Mouse (Mus musculus) ZHBTc4 (cell line): ENCODE results near the gene Adh5.

Experiments used
- DNase-seq: peaks from one replicate; pipeline ENCODE4 v3.0.0-alpha.2; 2011; ENCODE audit warnings: low read depth, low spot score

The Adh5 gene

DNA sequence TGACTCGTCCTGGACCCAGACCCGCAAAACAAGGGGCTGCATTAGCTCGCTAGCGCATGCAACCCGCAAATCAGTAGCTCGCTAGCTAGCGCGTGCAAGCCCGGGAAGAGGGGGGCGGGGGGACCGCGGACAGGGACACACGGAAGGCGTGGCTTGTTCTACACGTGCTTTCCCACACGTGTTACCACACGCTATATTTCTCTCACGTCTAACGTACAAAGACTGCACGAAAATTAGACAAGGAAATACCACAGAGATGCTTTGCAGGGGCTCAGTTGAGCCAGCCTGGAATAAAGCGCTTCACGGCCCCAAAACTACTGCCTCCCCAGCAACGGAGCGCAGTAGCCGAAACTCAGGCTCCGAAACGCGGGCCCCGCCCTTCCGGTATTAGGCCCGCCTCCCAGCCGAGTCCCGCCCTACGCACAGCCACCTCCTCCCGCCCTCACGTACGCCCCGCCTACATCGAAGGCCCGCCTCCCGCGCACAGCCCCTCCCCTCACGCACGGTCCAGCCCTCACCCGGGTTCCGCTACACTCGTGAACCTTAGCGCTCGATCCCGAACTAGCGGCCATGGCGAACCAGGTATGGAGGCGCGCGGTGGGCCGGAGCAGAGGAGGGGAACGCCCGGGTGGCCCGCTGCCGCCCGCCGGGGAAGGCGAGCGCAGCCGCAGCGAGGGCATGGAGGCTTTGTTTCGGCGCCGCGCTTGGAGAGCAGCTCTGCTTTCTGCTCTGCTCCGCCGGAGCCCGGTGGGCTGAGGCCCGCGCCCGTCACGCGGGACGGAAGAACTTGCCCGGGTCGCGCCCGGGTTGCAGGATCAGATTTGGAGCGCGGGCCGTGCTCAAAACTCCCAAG, at the start of gene Adh5:
Gene Adh5, plus strand, starts transcription at position 482 of the 853 bp plus-strand sequence.
- DNase-seq, result peak; percentile 96

DNA sequence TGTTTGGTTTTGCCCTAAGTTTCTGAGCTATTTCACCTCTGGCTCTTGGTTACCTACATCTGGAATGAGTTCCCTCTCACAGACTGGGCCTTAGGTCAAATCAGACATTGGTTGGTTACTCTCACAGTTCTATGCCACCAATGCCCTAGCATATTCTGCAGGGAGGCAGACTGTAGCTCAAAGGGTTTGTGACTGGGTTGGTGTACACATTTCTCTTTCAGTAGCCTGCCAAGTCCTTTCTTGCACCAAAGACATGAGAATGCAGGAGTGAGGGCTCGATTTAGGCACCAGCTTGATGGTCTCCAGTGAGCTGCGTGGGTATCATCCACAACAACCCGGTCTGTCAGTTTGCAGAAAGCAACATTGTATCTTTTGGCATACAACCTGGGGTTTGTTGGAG, 38.0 kb upstream of the Adh5 start:
- no peak for DNase-seq

DNA sequence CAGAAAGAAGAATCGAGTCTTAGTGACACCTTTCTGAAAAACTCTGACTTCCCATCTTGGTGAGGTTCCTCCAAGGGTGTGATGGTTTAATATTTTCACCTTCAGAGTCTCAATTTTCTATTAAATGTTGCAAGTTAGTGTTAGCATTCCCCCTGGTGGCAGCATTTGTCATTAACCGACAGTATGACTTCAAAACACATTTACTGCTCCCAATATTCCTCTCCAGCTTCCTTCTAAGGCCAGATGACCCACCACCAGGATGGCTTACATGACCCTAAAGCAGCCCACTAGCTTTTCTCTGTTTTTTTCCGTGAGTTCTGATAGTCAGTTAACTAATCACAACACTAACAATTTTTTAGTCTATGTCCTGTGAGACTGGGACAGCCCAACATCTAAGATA, 37.6 kb upstream of the Adh5 start:
- DNase-seq, result peak; percentile 18

DNA sequence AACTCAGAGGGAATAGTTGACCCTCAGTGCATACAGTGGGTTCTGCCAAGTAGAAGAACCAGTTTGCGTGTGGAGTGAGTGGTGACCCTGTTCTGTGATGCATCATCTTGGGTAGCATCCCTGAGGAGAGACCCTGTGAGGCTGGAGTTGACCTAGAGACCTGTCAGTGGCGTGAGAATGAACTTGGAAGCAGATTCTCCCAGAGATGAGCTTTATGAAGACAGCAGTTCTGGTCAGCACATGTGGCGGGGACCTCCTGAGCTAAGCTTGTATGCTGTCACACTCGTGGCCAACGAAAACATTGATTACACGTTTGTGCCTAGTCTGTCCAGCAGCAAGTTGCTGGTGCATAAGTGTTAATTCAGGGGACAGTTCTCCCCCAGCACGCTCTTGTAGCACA, 37.1 kb upstream of the Adh5 start:
- DNase-seq, result no peak

DNA sequence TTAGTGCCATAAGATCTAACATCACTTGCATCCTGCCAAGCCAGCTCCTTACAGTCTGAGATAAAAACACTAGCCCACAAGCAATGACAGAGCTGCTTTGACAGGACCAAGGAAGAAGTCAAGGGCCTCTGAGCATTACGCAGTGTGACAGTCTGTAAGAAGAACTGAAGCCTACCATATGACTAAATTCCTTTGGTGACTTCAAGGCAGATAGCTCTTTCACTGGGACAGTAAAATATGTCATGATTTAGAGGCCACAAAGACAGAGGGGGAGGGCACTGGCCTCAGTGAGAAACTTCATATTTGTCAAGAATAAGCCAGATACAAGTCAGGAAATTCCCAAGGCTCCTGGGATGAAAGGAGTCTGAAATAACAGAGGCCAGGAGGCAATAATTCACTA, 35.0 kb upstream of the Adh5 start:
- no peak for DNase-seq

DNA sequence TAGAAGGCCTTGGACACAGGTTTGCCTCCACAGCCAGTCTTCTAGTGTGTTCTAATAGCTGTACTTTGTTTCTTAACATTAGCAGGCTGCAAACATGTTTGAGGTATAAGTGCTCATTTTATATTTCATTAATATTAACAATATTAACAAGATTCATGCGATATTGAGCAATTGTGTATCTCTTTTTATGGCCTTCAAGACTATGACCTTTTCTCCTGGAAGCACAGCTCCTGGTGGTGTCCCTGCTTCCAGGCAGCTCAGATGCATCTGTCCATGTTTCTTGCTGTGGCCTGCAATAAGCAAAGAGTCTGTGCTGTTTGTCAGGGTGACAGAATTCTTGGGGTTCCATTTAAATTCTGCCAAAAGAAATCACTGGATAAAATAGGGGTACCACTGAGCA, 33.3 kb upstream of the Adh5 start:
- DNase-seq, result no peak

DNA sequence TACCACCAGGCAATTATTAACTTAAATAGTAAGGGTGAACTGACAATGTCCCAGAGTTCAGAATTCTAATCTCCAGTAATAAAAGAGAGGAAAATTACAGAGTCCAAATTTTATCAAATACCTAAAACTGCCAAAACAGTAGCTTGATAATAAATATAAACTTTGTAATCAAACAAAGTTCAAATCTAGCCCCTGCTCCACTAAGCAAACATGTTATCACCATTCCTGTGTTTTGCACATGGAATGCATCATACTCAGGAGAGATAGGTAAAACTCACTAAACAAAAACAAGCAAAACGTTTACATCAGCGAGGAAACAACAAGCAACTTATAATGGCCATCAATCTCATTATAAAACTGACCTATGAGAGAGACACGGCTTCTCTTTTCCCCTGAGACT, 32.7 kb upstream of the Adh5 start:
- DNase-seq, result no peak

DNA sequence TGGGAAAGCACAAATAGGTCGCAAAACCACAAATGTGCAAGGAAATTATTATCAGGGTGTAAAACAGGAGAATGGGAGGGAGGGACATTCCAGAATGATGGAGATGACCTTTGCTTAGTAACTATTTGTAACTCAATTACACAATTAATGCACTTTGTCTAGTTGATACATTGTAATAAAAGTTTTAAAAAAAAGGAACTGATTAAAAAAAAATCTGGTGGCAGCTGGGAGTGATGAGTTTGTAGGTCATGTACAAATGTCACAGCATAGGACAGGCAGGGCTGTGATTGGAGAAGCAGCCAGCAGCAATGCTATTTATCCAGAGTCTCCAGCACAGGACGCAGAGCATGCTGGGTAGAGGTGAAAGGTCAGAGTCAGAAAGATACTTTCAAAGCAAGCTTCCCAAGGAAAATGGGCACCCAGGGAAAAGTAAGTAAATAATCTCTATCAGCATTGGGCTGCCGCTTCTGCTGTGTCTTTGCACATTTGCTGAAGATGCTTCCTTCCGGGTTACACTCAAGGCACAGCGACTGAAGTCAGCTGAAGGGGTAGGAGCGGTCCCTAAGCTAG, 27.7 kb upstream of the Adh5 start, which contains the start of gene Adh4:
Gene Adh4, plus strand, starts transcription at position 346 of the 570 bp plus-strand sequence.
- no peak for DNase-seq

DNA sequence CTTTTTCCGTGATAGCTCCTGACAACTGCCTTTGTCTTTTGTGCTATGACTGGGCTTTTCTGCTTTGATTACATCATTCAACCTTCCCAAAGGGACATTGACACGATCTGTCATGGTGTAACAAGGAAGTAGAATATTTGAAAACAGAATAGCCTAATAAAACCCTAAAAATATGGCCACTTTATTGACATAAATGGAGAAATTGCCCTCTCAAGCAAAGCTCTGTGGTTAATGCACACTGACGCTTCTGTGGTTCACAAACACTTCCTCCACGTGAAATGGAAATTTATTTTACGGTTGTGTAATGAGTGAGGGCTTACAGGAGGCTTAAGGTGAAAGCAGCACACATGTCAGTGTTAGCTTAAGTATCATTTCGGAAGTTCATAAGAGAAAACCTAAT, 23.5 kb upstream of the Adh5 start:
- no peak for DNase-seq

DNA sequence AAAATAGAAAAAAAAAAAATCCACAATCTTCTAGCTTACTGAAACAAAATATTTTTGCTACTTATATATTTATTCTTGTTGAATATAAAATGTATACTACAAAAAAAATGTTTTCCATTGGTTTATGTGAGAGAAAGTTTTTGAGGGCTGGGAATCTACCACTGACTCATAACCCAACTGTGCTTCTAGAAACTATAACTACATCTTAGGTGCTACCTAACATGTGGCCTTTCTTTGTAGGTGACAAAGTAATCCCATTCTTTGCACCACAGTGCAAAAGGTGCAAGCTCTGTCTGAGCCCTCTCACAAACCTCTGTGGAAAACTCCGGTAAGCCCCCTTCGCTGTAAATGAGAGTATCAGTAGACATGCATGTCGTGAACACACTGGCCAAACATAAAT, 22.5 kb upstream of the Adh5 start:
- no peak for DNase-seq

DNA sequence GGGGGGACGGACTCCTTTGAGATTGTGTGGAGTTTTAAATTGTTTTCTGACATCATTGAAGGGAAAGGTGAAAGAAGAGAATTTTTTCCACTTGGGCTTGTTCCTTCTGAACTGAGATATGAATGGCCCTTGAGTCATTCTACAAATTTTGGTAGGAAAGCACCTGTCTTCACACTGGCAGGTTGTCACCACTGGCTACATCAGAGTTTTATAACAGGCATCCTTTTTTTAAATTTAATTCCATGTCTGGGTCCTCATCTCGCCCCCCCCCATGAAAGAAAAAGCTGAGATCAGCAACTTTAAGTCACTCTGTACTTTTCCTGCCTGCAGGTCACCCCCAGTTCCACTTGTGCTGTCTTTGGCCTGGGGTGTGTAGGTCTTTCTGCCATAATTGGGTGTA, 19.2 kb upstream of the Adh5 start:
- no peak for DNase-seq

DNA sequence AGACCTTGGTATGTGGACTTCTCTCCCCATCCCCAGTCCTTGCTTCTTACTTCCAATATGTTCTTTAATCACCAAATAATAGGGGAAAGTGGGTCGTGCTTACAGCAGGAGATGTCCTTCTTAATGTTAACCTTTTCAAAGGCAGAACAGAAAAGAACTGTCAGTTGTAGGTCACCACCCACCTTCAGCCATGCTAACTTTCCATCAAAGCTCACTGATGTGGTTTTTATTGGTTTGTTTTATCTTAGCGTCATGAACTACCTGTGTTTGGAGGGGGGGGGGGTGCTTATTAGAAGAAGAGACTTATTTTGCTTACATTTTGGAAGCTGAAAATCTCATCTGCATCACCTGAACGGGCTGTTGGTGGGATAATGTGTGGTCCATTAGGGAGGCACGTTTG, 18.6 kb upstream of the Adh5 start:
- no peak for DNase-seq

DNA sequence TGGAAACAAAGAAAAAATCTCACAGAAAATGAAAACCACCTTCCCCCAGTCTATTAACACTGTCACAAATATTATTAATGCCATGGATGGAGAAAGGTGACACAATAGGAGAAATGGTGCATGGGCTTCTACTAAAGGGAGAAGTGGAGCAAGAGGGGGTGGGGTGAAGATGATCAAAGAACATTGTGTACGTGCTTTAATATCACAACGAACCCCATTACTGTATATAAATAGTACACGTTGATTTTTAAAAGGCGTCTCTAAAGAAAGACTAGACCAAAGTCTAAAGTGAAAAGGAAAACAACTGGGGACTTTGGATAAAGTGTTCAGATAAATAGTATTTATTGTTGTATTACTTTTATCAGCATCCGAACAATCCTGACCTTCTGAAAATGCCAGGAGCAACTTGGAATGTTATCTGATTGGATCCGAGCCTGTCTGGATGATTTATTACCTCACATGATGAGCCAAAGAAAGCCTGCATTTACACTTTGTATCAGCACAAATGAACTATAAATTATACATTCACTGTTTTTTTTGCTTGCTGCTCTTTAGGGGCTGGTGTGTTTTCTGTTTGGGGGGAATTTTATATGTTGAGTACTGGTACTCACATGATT, 12.4 kb upstream of the Adh5 start:
- DNase-seq, result no peak

DNA sequence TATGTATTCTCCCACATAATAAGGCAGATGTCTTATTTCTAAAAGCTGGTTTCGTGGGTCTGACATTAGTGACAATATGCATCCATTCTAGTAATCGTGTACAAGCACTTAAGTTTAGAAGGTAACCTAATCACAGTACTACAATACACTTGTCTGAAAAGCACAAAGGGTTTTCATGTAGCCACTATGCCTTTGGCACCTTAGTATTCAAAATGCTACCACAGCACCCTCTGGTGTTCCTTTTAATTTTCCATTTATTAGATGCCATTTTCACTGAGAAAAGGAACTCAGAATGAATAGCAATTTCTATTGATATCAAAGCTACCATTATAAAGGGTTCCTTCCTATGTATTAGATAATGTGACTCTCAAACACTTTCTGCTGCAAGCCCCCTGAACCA, 11.1 kb upstream of the Adh5 start:
- no peak for DNase-seq

DNA sequence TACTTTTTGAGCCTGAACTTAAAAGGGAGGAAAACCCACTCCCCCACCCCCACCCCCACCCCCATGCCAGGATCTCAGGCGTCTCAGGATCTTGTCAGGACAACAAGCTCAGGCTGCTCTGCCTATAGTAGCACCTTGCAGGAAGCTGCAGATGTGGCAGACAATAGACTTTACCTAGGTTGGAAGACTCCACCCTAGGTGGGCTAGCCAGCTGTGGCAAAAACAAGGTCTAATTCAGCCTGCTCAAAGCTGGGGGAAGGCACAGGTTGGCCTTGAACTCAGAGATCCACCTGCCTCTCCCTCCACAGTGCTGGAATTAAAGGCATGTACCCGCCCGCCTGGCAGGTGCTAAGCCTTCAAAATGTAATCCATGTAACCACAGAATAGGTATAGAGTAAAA, 4.2 kb upstream of the Adh5 start:
- DNase-seq, result peak; percentile 37

DNA sequence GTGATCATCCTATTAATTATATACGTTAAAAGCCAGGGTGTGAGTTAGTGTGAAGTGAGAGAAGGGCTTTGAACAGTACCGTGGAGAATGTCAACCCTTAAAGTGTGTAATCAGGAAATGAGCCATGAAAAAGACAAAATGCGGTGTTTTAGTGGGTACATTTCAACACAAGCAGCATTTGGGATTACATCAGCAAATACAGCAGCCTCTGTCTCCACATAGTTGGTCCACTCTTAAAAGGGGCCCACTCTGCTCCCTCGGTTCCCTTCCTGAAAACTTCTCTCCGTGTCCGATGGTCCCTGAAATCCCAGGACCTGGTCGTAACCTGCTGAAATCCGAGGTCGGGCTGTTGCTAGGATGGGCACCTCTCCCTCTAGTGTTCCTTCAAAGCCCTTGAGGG, 690 bp upstream of the Adh5 start:
- DNase-seq, result no peak

DNA sequence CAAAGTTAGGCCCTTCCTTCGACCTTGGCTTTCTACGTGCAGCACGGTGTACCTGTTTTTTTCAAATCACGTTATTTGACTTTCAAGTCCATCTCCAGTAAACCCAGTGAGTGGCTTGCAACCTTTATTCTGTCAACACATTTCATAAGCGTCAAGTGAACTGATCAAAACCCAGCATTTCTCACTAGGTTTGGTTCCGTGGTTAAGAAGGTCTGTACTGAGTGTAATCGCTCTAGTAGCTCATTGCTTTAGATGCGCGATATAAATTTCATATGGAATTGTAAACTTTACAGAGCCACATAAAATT, 525 bp downstream of the Adh5 start:
- DNase-seq, result no peak

DNA sequence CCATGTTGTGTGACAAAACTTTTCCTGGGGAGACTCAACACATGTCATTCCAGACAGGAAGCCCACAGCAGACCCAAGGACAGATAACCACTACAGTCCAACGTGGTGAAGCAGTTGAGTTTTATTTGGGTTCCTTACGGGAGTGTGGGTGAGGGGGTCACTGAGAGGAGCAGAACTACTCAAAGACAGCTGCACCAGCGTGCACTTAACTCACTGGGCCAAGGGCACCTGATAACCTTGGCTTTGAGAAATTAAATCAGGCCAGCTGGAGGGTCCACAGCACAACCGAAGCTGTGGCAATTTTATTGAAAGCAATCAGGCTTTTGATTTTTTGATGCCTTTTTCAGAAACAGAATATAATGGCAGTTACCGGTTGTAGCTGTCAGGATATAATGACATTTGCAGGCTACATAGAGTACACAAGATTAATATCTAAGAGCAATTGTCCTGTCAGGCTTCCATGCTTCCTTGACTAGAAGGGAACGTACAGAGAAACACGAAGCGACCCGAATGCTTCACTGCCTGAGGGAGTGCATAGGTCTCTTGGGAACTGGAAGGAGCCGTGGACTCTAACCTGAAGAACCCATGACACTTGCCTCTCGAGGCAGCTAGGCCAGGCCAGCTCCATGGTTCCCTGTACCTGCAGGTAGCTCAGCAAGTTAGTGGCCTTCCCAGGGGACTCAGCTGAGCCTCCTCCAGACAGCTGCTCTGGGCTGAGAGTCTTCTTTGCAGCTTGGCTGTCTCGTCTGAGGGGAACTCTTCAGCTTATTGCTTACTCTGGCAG, 5.4 kb downstream of the Adh5 start:
- no peak for DNase-seq

DNA sequence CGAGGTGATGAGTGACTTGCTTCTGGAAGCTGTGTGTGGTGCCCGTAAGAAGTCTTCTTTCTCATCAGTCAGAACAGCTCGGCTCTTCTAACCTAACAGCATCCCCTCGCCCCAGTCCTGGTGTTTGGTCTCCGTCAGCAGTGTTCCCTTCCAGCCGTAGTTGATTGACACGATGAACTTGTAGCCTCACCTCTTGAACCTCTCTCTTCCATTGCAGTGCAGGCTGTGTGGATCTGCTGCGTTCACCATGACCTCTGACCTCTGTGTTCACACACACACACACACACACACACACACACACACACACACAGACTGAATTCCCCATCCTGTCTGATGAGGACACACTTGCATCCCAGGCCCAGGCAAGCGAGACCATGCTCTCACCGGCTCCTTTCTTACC, 9.3 kb downstream of the Adh5 start:
- no peak for DNase-seq

DNA sequence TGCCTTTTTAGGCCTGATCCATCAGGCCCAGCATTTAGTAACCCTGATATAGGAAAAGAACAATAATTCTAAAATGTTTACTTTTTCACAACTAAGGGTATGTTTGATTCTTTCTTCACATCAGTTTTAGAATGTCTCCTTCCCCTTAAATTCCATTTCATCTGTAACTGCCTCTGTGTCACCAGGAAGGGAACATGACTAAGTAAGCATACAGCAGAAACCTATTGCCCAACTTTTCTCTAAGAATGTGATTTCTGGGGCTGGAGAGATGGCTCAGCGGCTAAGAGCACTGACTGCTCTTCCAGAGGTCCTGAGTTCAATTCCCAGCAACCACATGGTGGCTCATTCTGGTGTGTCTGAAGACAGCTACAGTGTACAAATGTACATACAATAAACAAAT, 11.3 kb downstream of the Adh5 start:
- no peak for DNase-seq

DNA sequence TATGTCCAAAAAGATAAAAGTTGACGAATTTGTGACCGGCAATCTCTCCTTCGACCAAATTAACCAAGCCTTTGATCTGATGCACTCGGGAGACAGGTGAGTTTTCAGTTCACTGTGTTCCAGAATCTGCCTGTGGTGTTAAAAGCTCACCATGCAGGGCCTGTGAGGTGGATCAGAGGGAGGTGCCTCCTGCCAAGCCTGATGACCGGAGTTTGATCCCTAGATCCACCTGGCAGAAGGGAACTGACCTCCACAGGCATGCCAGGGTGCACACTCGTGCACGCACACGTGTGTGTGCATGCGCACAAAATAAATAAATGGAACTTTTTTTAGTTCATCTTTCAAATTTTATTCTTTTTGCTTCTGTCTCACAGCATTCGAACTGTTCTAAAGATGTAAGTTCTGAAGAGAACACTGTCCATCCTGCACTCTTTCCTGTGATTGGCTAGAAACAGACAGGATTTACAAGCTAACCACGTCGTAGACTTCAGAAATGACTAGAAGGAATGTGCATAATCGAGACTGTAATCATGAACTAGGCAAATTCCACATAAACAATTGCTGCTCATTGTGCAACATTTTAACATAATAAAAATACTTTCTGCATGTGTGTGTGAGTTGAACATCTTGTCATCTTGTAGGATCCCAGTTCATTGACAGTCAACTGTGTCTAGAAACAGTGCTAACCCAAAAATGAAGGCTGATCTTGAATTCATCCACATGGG, 12.0 kb downstream of the Adh5 start:
- DNase-seq, result no peak

DNA sequence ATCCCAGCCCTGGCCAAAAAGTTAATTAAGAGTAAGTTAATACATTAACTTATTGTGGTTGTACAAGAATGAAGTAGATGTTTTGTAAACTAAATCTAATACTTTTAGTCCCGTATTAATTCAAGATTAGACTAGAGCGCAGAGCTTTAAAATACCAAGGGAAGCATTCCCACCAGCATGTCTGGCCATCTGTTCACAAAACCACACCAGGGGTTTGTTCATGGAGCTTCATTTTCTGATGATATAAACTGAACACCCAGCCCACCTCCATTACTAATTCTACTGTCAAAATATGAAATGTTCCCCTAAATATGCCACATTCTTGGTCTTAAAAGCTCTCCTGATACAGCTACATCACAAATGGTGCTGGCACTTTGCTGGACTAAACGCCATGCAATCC, 15.5 kb downstream of the Adh5 start:
- no peak for DNase-seq
